Mouse (Mus musculus): ENCODE results near the gene Dazl. TPM values are rescaled to one million over a fixed set of nuclear protein-coding genes. Genes with fewer than 3 reads are reported as not detected.
"Not testable (repeated sequence)": the region's sequence is repeated elsewhere in the genome, so short reads cannot be mapped to it uniquely, and the experiment has no call there.

Dazl gene
- polyA plus RNA-seq, 1 experiment from 2014 or later = 0.33 TPM

GRCm38 (mm10) chr17:50291485-50292200 is 1.8 kb downstream of the Dazl start:
- Histone ChIP-seq H3K4me2 (no peak overlapping the region), H3K9me3 (replicated peaks) (peaks cover 12% of the 10 kb centered on the region), H3K27ac (ENCODE audit: poor library complexity, severe bottlenecking) (no peak overlapping the region), H3K27me3 (replicated peaks) (no peaks in the 10 kb centered on the region), H3K4me3 (no peak overlapping the region), H3K4me1 (replicated peaks) (no peaks in the 10 kb centered on the region), H3K36me3 (0 out of 2 replicates have a peak, but pooled peaks cover 5% of the 10 kb centered on the region), H3K9ac (no peak overlapping the region)
- no peak for ATAC-seq (ENCODE audit: insufficient number of reproducible peaks, low FRiP score)
- WGBS = 20% methylated on average over 3 of the region's 3 CpGs

GRCm38 (mm10) chr17:50284845-50285244 is 8.6 kb downstream of the Dazl start:
- no peaks in the 10 kb centered on the region for H3K4me1 ChIP-seq (replicated peaks)
- 63% methylated on average over 6 of the region's 6 CpGs for WGBS
- H3K9ac ChIP-seq = no peak overlapping the region
- no peak overlapping the region for H3K4me3 ChIP-seq
- H3K36me3 ChIP-seq = no peaks in the 10 kb centered on the region
- ATAC-seq (ENCODE audit: insufficient number of reproducible peaks, low FRiP score) = no peak
- H3K27me3 ChIP-seq (replicated peaks) = no peaks in the 10 kb centered on the region
- no peak overlapping the region for H3K4me2 ChIP-seq
- H3K27ac ChIP-seq (ENCODE audit: poor library complexity, severe bottlenecking) = no peak overlapping the region
- H3K9me3 ChIP-seq (replicated peaks) = no peaks in the 10 kb centered on the region

GRCm38 (mm10) chr17:50261615-50262014 is 31.8 kb downstream of the Dazl start:
- H3K27me3 ChIP-seq (replicated peaks); H3K4me1 ChIP-seq (replicated peaks); H3K9me3 ChIP-seq (replicated peaks); H3K27ac ChIP-seq (ENCODE audit: poor library complexity, severe bottlenecking); H3K36me3 ChIP-seq; H3K4me2 ChIP-seq; H3K9ac ChIP-seq; ATAC-seq (ENCODE audit: insufficient number of reproducible peaks, low FRiP score); H3K4me3 ChIP-seq: not testable (repeated sequence)
- WGBS = 69% methylated on average over 4 of the region's 4 CpGs

GRCm38 (mm10) chr17:50260856-50261255 is 32.6 kb downstream of the Dazl start:
- H3K9me3 ChIP-seq (replicated peaks) = peaks cover 6% of the 10 kb centered on the region; the same call in 1 of the 2 replicates
- H3K36me3 ChIP-seq = no peaks in the 10 kb centered on the region
- no peaks in the 10 kb centered on the region for H3K4me1 ChIP-seq (replicated peaks)
- H3K4me2 ChIP-seq = no peak overlapping the region
- no peak overlapping the region for H3K4me3 ChIP-seq
- no peak overlapping the region for H3K9ac ChIP-seq
- H3K27ac ChIP-seq (ENCODE audit: poor library complexity, severe bottlenecking) = no peak overlapping the region
- H3K27me3 ChIP-seq (replicated peaks) = no peaks in the 10 kb centered on the region
- WGBS = 84% methylated on average over 6 of the region's 6 CpGs
- ATAC-seq (ENCODE audit: insufficient number of reproducible peaks, low FRiP score) = no peak

GRCm38 (mm10) chr17:50246605-50247004 is 46.8 kb downstream of the Dazl start:
- Histone ChIP-seq H3K36me3 (no peaks in the 10 kb centered on the region), H3K4me1 (replicated peaks) (no peaks in the 10 kb centered on the region), H3K27ac (ENCODE audit: poor library complexity, severe bottlenecking) (no peak overlapping the region), H3K9ac (no peak overlapping the region), H3K9me3 (replicated peaks) (no peaks in the 10 kb centered on the region), H3K27me3 (replicated peaks) (no peaks in the 10 kb centered on the region), H3K4me3 (no peak overlapping the region), H3K4me2 (no peak overlapping the region)
- 79% methylated on average over 6 of the region's 6 CpGs for WGBS
- ATAC-seq (ENCODE audit: insufficient number of reproducible peaks, low FRiP score) = no peak

GRCm38 (mm10) chr17:50244675-50245074 is 48.8 kb downstream of the Dazl start:
- no peak for ATAC-seq (ENCODE audit: insufficient number of reproducible peaks, low FRiP score)
- WGBS = 54% methylated on average over 4 of the region's 4 CpGs
- H3K9ac ChIP-seq = no peak overlapping the region

GRCm38 (mm10) chr17:50243326-50243725 is 50.1 kb downstream of the Dazl start:
- peaks cover 7% of the 10 kb centered on the region for H3K27me3 ChIP-seq (replicated peaks)
- no peak overlapping the region for H3K4me3 ChIP-seq
- no peak overlapping the region for H3K9ac ChIP-seq
- H3K9me3 ChIP-seq (replicated peaks) = no peaks in the 10 kb centered on the region
- ATAC-seq (ENCODE audit: insufficient number of reproducible peaks, low FRiP score) = no peak
- H3K36me3 ChIP-seq = no peaks in the 10 kb centered on the region
- H3K4me2 ChIP-seq = no peak overlapping the region
- H3K4me1 ChIP-seq (replicated peaks) = no peaks in the 10 kb centered on the region
- WGBS = 83% methylated on average over 11 of the region's 11 CpGs
- no peak overlapping the region for H3K27ac ChIP-seq (ENCODE audit: poor library complexity, severe bottlenecking)

More at GRCm38 (mm10) chr17:50244675-50245074, 48.8 kb downstream of the Dazl start:
- H3K9me3 ChIP-seq (replicated peaks) = no peaks in the 10 kb centered on the region
- no peak overlapping the region for H3K27ac ChIP-seq (ENCODE audit: poor library complexity, severe bottlenecking)
- H3K27me3 ChIP-seq (replicated peaks) = no peaks in the 10 kb centered on the region; the same call in 1 of the 2 replicates
- H3K4me3 ChIP-seq = no peak overlapping the region
- H3K36me3 ChIP-seq = no peaks in the 10 kb centered on the region
- H3K4me1 ChIP-seq (replicated peaks) = no peaks in the 10 kb centered on the region
- H3K4me2 ChIP-seq = no peak overlapping the region

- H3K4me3 ChIP-seq = no peak overlapping the region
- H3K4me2 ChIP-seq = no peak overlapping the region
- ATAC-seq (ENCODE audit: insufficient number of reproducible peaks, low FRiP score) = no peak
- H3K4me1 ChIP-seq (replicated peaks) = 0 out of 2 replicates have a peak, but pooled peaks cover 5% of the 10 kb centered on the region
- H3K27me3 ChIP-seq (replicated peaks) = peaks cover 20% of the 10 kb centered on the region
- no peak overlapping the region for H3K27ac ChIP-seq (ENCODE audit: poor library complexity, severe bottlenecking)
- no peaks in the 10 kb centered on the region for H3K36me3 ChIP-seq
- WGBS = 39% methylated on average over 11 of the region's 11 CpGs
- H3K9ac ChIP-seq = no peak overlapping the region
- H3K9me3 ChIP-seq (replicated peaks) = no peaks in the 10 kb centered on the region
Measured at GRCm38 (mm10) chr17:50237818-50238610, 55.4 kb downstream of the Dazl start.

- no peaks in the 10 kb centered on the region for H3K36me3 ChIP-seq
- ATAC-seq (ENCODE audit: insufficient number of reproducible peaks, low FRiP score) = no peak
- H3K9ac ChIP-seq = no peak overlapping the region
- 5% methylated on average over 8 of the region's 8 CpGs for whole genome bisulfite sequencing
- H3K9me3 ChIP-seq (replicated peaks) = no peaks in the 10 kb centered on the region
- peaks cover 20% of the 10 kb centered on the region for H3K27me3 ChIP-seq (replicated peaks)
- H3K27ac ChIP-seq (ENCODE audit: poor library complexity, severe bottlenecking) = no peak overlapping the region
- H3K4me2 ChIP-seq = no peak overlapping the region
- no peak overlapping the region for H3K4me3 ChIP-seq
- H3K4me1 ChIP-seq (replicated peaks) = 0 out of 2 replicates have a peak, but pooled peaks cover 5% of the 10 kb centered on the region
Measured at GRCm38 (mm10) chr17:50237436-50237709, 56.1 kb downstream of the Dazl start.

- no peaks in the 10 kb centered on the region for H3K36me3 ChIP-seq
- no peaks in the 10 kb centered on the region for H3K9me3 ChIP-seq (replicated peaks)
- 51% methylated on average over 9 of the region's 9 CpGs for WGBS
- ATAC-seq (ENCODE audit: insufficient number of reproducible peaks, low FRiP score) = no peak
- H3K27me3 ChIP-seq (replicated peaks) = peaks cover 20% of the 10 kb centered on the region
- no peak overlapping the region for H3K4me3 ChIP-seq
- no peak overlapping the region for H3K4me2 ChIP-seq
- H3K9ac ChIP-seq = no peak overlapping the region
- no peak overlapping the region for H3K27ac ChIP-seq (ENCODE audit: poor library complexity, severe bottlenecking)
- 0 out of 2 replicates have a peak, but pooled peaks cover 5% of the 10 kb centered on the region for H3K4me1 ChIP-seq (replicated peaks)
Measured at GRCm38 (mm10) chr17:50236702-50237435, 56.6 kb downstream of the Dazl start.

All from heart, embryonic 12.5 days (tissue).